Mouse (Mus musculus) limb, embryonic 14.5 days (tissue): ENCODE results near the gene Adgrb2. TPM values are rescaled to one million over a fixed set of nuclear protein-coding genes. Genes with fewer than 3 reads are reported as not detected.

Experiments used
- ATAC-seq: fragments of 200-750 bp; cut with Nextera tagmentation; 2 replicates; pipeline ENCODE4 v1.8.0; 2017; ENCODE audit warnings: low read depth, moderate number of reproducible peaks, moderate TSS enrichment; ENCODE audit not compliant: low FRiP score
- DNase-seq: peaks from one replicate; pipeline ENCODE4 v3.0.0-alpha.2; 2015; ENCODE audit warnings: low spot score
- H3K27ac ChIP-seq: fragments of 300-500 bp; sonication (generic); replicated peaks from 2 replicates; pipeline ENCODE4 v1.5.1; 2014; ENCODE audit warnings: low read depth, mild to moderate bottlenecking, low read length, moderate library complexity, mixed read lengths
- H3K27me3 ChIP-seq: fragments of 300-500 bp; sonication (generic); 2 replicates; pipeline ENCODE4 v1.6.1; 2014; ENCODE audit warnings: low read length, mixed read lengths; ENCODE audit not compliant: control insufficient read depth, insufficient read depth
- H3K36me3 ChIP-seq: fragments of 300-500 bp; sonication (generic); 2 replicates; pipeline ENCODE4 v1.6.1; 2014; ENCODE audit warnings: mild to moderate bottlenecking, low read length, moderate library complexity, mixed read lengths; ENCODE audit not compliant: control insufficient read depth, insufficient read depth
- H3K4me1 ChIP-seq: fragments of 300-500 bp; sonication (generic); 2 replicates; pipeline ENCODE4 v1.6.1; 2014; ENCODE audit warnings: antibody characterized with exemption, low read length, mixed read lengths; ENCODE audit not compliant: control insufficient read depth, insufficient read depth
- H3K4me2 ChIP-seq: fragments of 300-500 bp; sonication (generic); replicated peaks from 2 replicates; pipeline ENCODE4 v1.6.1; 2014; ENCODE audit warnings: low read depth, mild to moderate bottlenecking, low read length, moderate library complexity; ENCODE audit not compliant: severe bottlenecking
- H3K4me3 ChIP-seq: fragments of 300-500 bp; sonication (generic); replicated peaks from 2 replicates; pipeline ENCODE4 v1.5.1; 2014; ENCODE audit warnings: low read length
- H3K9ac ChIP-seq: fragments of 300-500 bp; sonication (generic); 2 replicates; pipeline ENCODE4 v1.6.1; 2014; ENCODE audit warnings: mild to moderate bottlenecking, low read depth, low read length, moderate library complexity; ENCODE audit not compliant: severe bottlenecking
- H3K9me3 ChIP-seq: fragments of 300-500 bp; sonication (generic); 2 replicates; pipeline ENCODE4 v1.6.1; 2016; ENCODE audit warnings: low read length; ENCODE audit not compliant: control insufficient read depth
- POLR2A ChIP-seq: fragments of 200-500 bp; IDR thresholded peaks from 2 replicates; pipeline ENCODE4 v1.8.0; 2012; ENCODE audit warnings: inconsistent platforms, mild to moderate bottlenecking, moderate library complexity, borderline replicate concordance; ENCODE audit not compliant: insufficient read depth, insufficient read length; ENCODE audit errors: extremely low read depth
- WGBS: fragments of 180-500 bp; shearing (Covaris S2); extraction: QIAGEN DNeasy Blood & Tissue Kit; methylation state at CpG from one replicate; pipeline ENCODE4 v1.1.7; 2014; 5-methylcytosine and 5-hydroxymethylcytosine counted together
- polyA plus RNA-seq, 2 experiments: library from polyadenylated mRNA; depleted of rRNA in 1 of 2; stranded (reverse) in 1 of 2; unstranded in 1 of 2; fragments of >200 nt; fragmentation: Nextera tagmentation in 1 of 2; extraction: Ambion mirVana in 1 of 2; gene quantifications; 2 replicates each; pipeline versions ENCODE4 v1.2.1 to v1.2.3; 2012 to 2014

The Adgrb2 gene
- polyA plus RNA-seq, 2 experiments = 7.2 to 52.3 TPM

- Histone ChIP-seq H3K4me3 (no peak overlapping the region), H3K4me2 (no peak overlapping the region), H3K27me3 (peaks cover 24% of the 10 kb centered on the region), H3K27ac (no peak overlapping the region; the same call in 1 of the 2 replicates), H3K9me3 (no peaks in the 10 kb centered on the region), H3K9ac (no peak overlapping the region), H3K36me3 (peaks cover 14% of the 10 kb centered on the region; the same call in 1 of the 2 replicates), H3K4me1 (peaks cover 22% of the 10 kb centered on the region)
- WGBS = 50% methylated on average over 4 of the region's 4 CpGs
- DNase-seq (no peak), ATAC-seq (no peak)
- TF ChIP-seq POLR2A = no peak
Measured at GRCm38 (mm10) chr4:129989925-129990324, 5.3 kb downstream of the Adgrb2 start.

DNA sequence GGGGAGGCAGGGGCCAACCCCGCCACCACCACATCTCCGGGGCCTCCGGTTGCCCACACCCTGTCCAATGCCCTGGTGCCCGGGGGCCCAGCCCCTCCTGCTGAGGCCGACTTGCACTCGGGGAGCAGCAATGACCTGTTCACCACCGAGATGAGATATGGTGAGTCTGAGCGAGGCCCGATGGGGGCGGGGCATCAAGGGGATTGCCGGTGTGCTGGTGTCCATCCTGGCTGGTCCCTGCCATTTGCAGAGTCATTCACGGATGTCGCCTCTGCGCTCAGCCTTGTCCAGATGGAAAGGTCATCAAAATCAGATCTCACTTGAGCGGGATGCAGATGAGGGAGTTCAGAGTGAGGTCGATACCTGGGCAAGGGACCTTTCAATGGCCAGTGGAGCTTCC, 8.1 kb downstream of the Adgrb2 start:
- peaks cover 14% of the 10 kb centered on the region; the same call in 1 of the 2 replicates for H3K36me3 ChIP-seq
- H3K27me3 ChIP-seq = peaks cover 7% of the 10 kb centered on the region; the same call in 1 of the 2 replicates
- H3K9me3 ChIP-seq = no peaks in the 10 kb centered on the region
- no peak overlapping the region for H3K4me3 ChIP-seq
- no peak for DNase-seq
- no peak overlapping the region for H3K27ac ChIP-seq
- WGBS = 84% methylated on average over 16 of the region's 16 CpGs
- no peak for TF ChIP-seq POLR2A
- H3K4me2 ChIP-seq = no peak overlapping the region
- H3K4me1 ChIP-seq = peaks cover 8% of the 10 kb centered on the region
- H3K9ac ChIP-seq = no peak overlapping the region
- ATAC-seq = no peak

GRCm38 (mm10) chr4:129993213-129993612, 8.5 kb downstream of the Adgrb2 start:
- Histone ChIP-seq H3K27me3 (peaks cover 5% of the 10 kb centered on the region; the same call in 1 of the 2 replicates), H3K4me2 (no peak overlapping the region), H3K4me3 (no peak overlapping the region), H3K4me1 (peaks cover 3% of the 10 kb centered on the region), H3K9ac (no peak overlapping the region), H3K9me3 (no peaks in the 10 kb centered on the region), H3K36me3 (peaks cover 14% of the 10 kb centered on the region; the same call in 1 of the 2 replicates), H3K27ac (no peak overlapping the region)
- DNase-seq (no peak), ATAC-seq (no peak)
- whole genome bisulfite sequencing = 100% methylated on average over 3 of the region's 5 CpGs
- TF ChIP-seq POLR2A = no peak

- H3K27ac ChIP-seq = no peak overlapping the region
- TF ChIP-seq POLR2A = no peak
- H3K9ac ChIP-seq = no peak overlapping the region
- H3K9me3 ChIP-seq = no peaks in the 10 kb centered on the region
- 81% methylated on average over 16 of the region's 16 CpGs for WGBS
- no peak for ATAC-seq
- DNase-seq = no peak
- 0 out of 2 replicates have a peak, but pooled peaks cover 3% of the 10 kb centered on the region for H3K4me1 ChIP-seq
- no peak overlapping the region for H3K4me2 ChIP-seq
- H3K36me3 ChIP-seq = peaks cover 14% of the 10 kb centered on the region; the same call in 1 of the 2 replicates
- H3K27me3 ChIP-seq = no peaks in the 10 kb centered on the region
- no peak overlapping the region for H3K4me3 ChIP-seq
Measured at GRCm38 (mm10) chr4:129993944-129994695, 9.4 kb downstream of the Adgrb2 start.

DNA sequence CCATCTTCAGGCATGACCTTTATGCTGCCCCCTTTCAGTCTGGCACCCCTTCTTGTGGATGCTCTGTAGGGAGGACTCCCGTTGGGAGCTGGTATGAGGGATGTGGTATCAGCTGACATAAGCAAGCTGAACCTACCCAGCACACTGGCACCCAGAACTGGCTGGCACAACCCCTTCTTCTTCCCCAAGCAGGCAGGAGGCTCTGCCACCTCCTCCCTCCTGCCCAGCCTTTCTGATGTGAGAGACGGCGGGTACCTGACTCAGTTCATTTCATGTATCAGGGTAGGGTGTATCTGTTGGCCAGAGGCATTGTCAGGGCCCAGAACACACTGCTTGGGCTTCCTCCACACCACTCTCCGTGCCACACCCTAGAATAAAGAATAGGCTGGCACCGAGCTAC, 10.1 kb downstream of the Adgrb2 start:
- Histone ChIP-seq H3K4me1 (0 out of 2 replicates have a peak, but pooled peaks cover 3% of the 10 kb centered on the region), H3K27ac (no peak overlapping the region), H3K4me3 (no peak overlapping the region), H3K9ac (no peak overlapping the region), H3K36me3 (peaks cover 14% of the 10 kb centered on the region; the same call in 1 of the 2 replicates), H3K4me2 (no peak overlapping the region), H3K27me3 (no peaks in the 10 kb centered on the region), H3K9me3 (no peaks in the 10 kb centered on the region)
- no peak for ATAC-seq
- no peak for TF ChIP-seq POLR2A
- WGBS = 95% methylated on average over 5 of the region's 5 CpGs
- no peak for DNase-seq
